Mouse (Mus musculus) forebrain, embryonic 11.5 days (tissue): ENCODE measurements at regions not wholly inside any gene's neighbourhood (a gene's known extent, or its start where the extent isn't known, plus 50 kb on each side); places are given as distances from the start of the nearest gene placed in this dataset.
"Not testable (repeated sequence)": the region's sequence is repeated elsewhere in the genome, so short reads cannot be mapped to it uniquely, and the experiment has no call there.

ENCODE experiments used
- ATAC-seq: fragments of 200-750 bp; cut with Nextera tagmentation; replicated peaks from 2 replicates; pipeline ENCODE4 v1.8.0; 2017; ENCODE audit warnings: moderate TSS enrichment; ENCODE audit not compliant: low FRiP score
- DNase-seq: peaks from one replicate; pipeline ENCODE4 v3.0.0-alpha.2; 2017; ENCODE audit warnings: low spot score
- H3K27ac ChIP-seq: fragments of 300-500 bp; sonication (generic); 2 replicates; pipeline ENCODE4 v1.5.1; 2014; ENCODE audit warnings: low read depth, low read length
- H3K27me3 ChIP-seq: fragments of 300-500 bp; sonication (generic); 2 replicates; pipeline ENCODE4 v1.6.1; 2014; ENCODE audit warnings: mild to moderate bottlenecking, low read length, mixed read lengths; ENCODE audit not compliant: control insufficient read depth, insufficient read depth
- H3K36me3 ChIP-seq: fragments of 300-500 bp; sonication (generic); 2 replicates; pipeline ENCODE4 v1.6.1; 2014; ENCODE audit warnings: mild to moderate bottlenecking, low read length, moderate library complexity, mixed read lengths; ENCODE audit not compliant: control insufficient read depth, insufficient read depth
- H3K4me1 ChIP-seq: fragments of 300-500 bp; sonication (generic); replicated peaks from 2 replicates; pipeline ENCODE4 v1.6.1; 2014; ENCODE audit warnings: low read length, mixed read lengths; ENCODE audit not compliant: control insufficient read depth, insufficient read depth
- H3K4me2 ChIP-seq: fragments of 300-500 bp; sonication (generic); 2 replicates; pipeline ENCODE4 v1.6.1; 2014; ENCODE audit warnings: low read depth, mild to moderate bottlenecking, low read length, moderate library complexity, mixed read lengths; ENCODE audit not compliant: severe bottlenecking
- H3K4me3 ChIP-seq: fragments of 300-500 bp; sonication (generic); 2 replicates; pipeline ENCODE4 v1.5.1; 2014; ENCODE audit warnings: low read depth, low read length
- H3K9ac ChIP-seq: fragments of 300-500 bp; sonication (generic); 2 replicates; pipeline ENCODE4 v1.6.1; 2014; ENCODE audit warnings: low read length
- H3K9me3 ChIP-seq: fragments of 300-500 bp; sonication (generic); 2 replicates; pipeline ENCODE4 v1.6.1; 2016; ENCODE audit warnings: low read length, mixed read lengths; ENCODE audit not compliant: control insufficient read depth
- WGBS: fragments of 180-500 bp; shearing (Covaris S2); extraction: QIAGEN DNeasy Blood & Tissue Kit; methylation state at CpG from one replicate; pipeline ENCODE4 v1.1.7; 2014; 5-methylcytosine and 5-hydroxymethylcytosine counted together

GRCm38 (mm10) chr16:51080146-51080545 lies 489.2 kb upstream of the Ccdc54 start:
- H3K27me3 ChIP-seq, result no peaks in the 10 kb centered on the region
- no peak for ATAC-seq
- no peaks in the 10 kb centered on the region for H3K9me3 ChIP-seq
- no peaks in the 10 kb centered on the region for H3K4me1 ChIP-seq
- H3K4me3 ChIP-seq, result no peak overlapping the region
- no peak overlapping the region for H3K9ac ChIP-seq
- H3K4me2 ChIP-seq, result no peak overlapping the region
- no peak overlapping the region for H3K27ac ChIP-seq
- H3K36me3 ChIP-seq, result no peaks in the 10 kb centered on the region
- DNase-seq, result no peak
- 85% methylated on average over 4 of the region's 4 CpGs for WGBS

GRCm38 (mm10) chr16:51048650-51049049 lies 457.7 kb upstream of the Ccdc54 start:
- 83% methylated on average over 2 of the region's 2 CpGs for WGBS
- DNase-seq (no peak), ATAC-seq (no peak)
- H3K4me2 ChIP-seq, result no peak overlapping the region
- H3K4me3 ChIP-seq, result no peak overlapping the region
- H3K27me3 ChIP-seq, result no peaks in the 10 kb centered on the region
- no peak overlapping the region for H3K9ac ChIP-seq
- H3K4me1 ChIP-seq, result no peaks in the 10 kb centered on the region
- H3K27ac ChIP-seq, result no peak overlapping the region
- H3K36me3 ChIP-seq, result no peaks in the 10 kb centered on the region
- no peaks in the 10 kb centered on the region for H3K9me3 ChIP-seq

DNA sequence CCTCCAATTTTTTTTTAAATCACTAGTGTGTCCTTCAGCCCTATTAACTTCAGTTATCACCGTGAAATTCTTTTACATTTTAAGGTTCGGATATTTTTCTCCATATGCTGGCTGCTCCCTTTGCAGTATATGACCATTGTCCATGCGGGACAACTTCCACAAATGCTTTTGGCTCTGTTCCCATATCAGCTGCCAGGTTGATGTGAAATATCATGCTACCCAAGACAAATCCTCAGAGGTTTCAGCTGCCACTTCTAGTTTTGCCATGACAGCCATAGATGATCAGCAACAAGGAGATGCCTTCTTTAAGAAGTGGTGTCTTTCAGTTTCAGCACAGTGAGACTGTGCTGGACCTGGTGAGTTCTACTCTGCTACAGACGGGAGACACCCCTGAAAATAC lies 457.2 kb upstream of the Ccdc54 start:
- Histone ChIP-seq H3K36me3 (no peaks in the 10 kb centered on the region), H3K27ac (no peak overlapping the region), H3K9me3 (no peaks in the 10 kb centered on the region), H3K4me3 (no peak overlapping the region), H3K9ac (no peak overlapping the region), H3K4me2 (no peak overlapping the region), H3K4me1 (no peaks in the 10 kb centered on the region), H3K27me3 (no peaks in the 10 kb centered on the region)
- ATAC-seq (no peak), DNase-seq (no peak)
- 84% methylated on average over 4 of the region's 4 CpGs for WGBS

- DNase-seq, result no peak
- ATAC-seq, result no peak
- Histone ChIP-seq H3K4me3 (no peak overlapping the region), H3K27me3 (no peaks in the 10 kb centered on the region), H3K4me1 (no peaks in the 10 kb centered on the region), H3K27ac (no peak overlapping the region), H3K36me3 (no peaks in the 10 kb centered on the region), H3K9ac (no peak overlapping the region), H3K4me2 (no peak overlapping the region), H3K9me3 (no peaks in the 10 kb centered on the region)
- WGBS, result 91% methylated on average over 4 of the region's 4 CpGs
Observed at GRCm38 (mm10) chr16:51041311-51041710, 450.4 kb upstream of the Ccdc54 start.

- ATAC-seq (no peak), DNase-seq (no peak)
- H3K4me1 ChIP-seq, result no peaks in the 10 kb centered on the region
- no peak overlapping the region for H3K4me2 ChIP-seq
- H3K27ac ChIP-seq, result no peak overlapping the region
- no peak overlapping the region for H3K9ac ChIP-seq
- H3K9me3 ChIP-seq, result no peaks in the 10 kb centered on the region
- H3K27me3 ChIP-seq, result no peaks in the 10 kb centered on the region
- H3K36me3 ChIP-seq, result no peaks in the 10 kb centered on the region
- H3K4me3 ChIP-seq, result no peak overlapping the region
Observed at GRCm38 (mm10) chr16:51002876-51003275, 411.9 kb upstream of the Ccdc54 start.

- no peaks in the 10 kb centered on the region for H3K27me3 ChIP-seq
- no peak overlapping the region for H3K4me2 ChIP-seq
- DNase-seq, result no peak
- H3K36me3 ChIP-seq, result no peaks in the 10 kb centered on the region
- no peak for ATAC-seq
- no peak overlapping the region for H3K4me3 ChIP-seq
- 96% methylated on average over 2 of the region's 2 CpGs for WGBS
- H3K9ac ChIP-seq, result no peak overlapping the region
- H3K9me3 ChIP-seq, result no peaks in the 10 kb centered on the region
- no peaks in the 10 kb centered on the region for H3K4me1 ChIP-seq
- H3K27ac ChIP-seq, result no peak overlapping the region
Observed at GRCm38 (mm10) chr16:50964395-50964794, 373.4 kb upstream of the Ccdc54 start.

DNA sequence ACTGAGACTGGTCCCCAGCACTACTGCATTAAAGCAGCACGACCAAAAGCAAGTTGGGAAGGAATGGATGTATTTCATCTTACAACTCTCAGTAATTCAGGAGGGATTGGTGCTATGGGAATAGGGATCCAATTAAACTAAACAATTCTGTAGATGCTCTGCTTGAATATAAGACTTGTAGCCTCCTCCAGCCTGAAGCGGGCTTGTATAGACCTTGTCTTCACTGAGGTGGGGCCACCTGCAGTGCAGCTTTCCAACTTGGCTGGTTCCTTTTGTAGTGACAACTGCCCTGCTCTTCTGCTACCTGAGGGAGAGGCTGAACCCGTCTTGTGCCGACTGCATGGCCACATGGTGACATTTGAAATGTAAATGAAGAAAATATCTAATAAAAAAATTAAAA lies 353.1 kb upstream of the Ccdc54 start:
- no peaks in the 10 kb centered on the region for H3K27me3 ChIP-seq
- H3K9me3 ChIP-seq, result no peaks in the 10 kb centered on the region
- no peak overlapping the region for H3K27ac ChIP-seq
- ATAC-seq, result no peak
- no peak overlapping the region for H3K9ac ChIP-seq
- no peak overlapping the region for H3K4me2 ChIP-seq
- WGBS, result 82% methylated on average over 4 of the region's 4 CpGs
- no peaks in the 10 kb centered on the region for H3K36me3 ChIP-seq
- no peak for DNase-seq
- no peak overlapping the region for H3K4me3 ChIP-seq
- H3K4me1 ChIP-seq, result no peaks in the 10 kb centered on the region

GRCm38 (mm10) chr16:50943581-50943980 lies 352.6 kb upstream of the Ccdc54 start:
- WGBS, result 92% methylated on average over 6 of the region's 6 CpGs
- not testable (repeated sequence) for DNase-seq, H3K36me3 ChIP-seq

DNA sequence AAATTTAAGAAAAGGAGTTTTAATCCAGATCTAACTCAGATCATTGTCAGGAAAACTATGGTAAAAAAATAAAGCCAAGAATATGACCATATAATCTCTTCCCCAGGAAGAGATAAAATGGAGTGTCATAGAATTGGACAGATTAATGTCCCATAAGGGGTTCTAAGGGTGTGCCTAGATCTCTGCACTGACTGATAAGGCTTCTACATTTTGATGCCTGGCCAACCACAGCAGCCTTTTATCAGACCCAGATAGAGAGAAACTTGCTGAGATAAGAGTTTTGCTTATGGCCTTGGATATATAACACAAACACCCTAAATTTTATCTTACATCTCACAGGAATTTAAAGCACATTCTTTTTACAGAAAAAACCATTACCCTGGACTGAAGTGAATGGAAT lies 351.3 kb upstream of the Ccdc54 start:
- ATAC-seq (no peak), DNase-seq (no peak)
- H3K27ac ChIP-seq, result no peak overlapping the region
- H3K9me3 ChIP-seq, result no peaks in the 10 kb centered on the region
- no peaks in the 10 kb centered on the region for H3K4me1 ChIP-seq
- H3K9ac ChIP-seq, result no peak overlapping the region
- no peak overlapping the region for H3K4me2 ChIP-seq
- no peaks in the 10 kb centered on the region for H3K27me3 ChIP-seq
- no peak overlapping the region for H3K4me3 ChIP-seq
- no peaks in the 10 kb centered on the region for H3K36me3 ChIP-seq

More at GRCm38 (mm10) chr16:50943581-50943980, 352.6 kb upstream of the Ccdc54 start:
- H3K4me2 ChIP-seq, H3K27ac ChIP-seq, ATAC-seq, H3K4me1 ChIP-seq, H3K9me3 ChIP-seq, H3K4me3 ChIP-seq, H3K9ac ChIP-seq, H3K27me3 ChIP-seq: not testable (repeated sequence)
